Mouse (Mus musculus) olfactory bulb, adult 2 months (tissue): ENCODE measurements around the gene Olfr869.

Experiments
- CTCF ChIP-seq: fragments of 200-500 bp; IDR thresholded peaks from 2 replicates; pipeline ENCODE4 v1.5.1; 2012; ENCODE audit warnings: low read depth, mild to moderate bottlenecking, low read length, moderate library complexity; ENCODE audit not compliant: insufficient read depth
- POLR2A ChIP-seq: fragments of 200-500 bp; IDR thresholded peaks from 2 replicates; pipeline ENCODE4 v1.6.1; 2012; ENCODE audit warnings: mild to moderate bottlenecking, low read depth, low read length, moderate library complexity; ENCODE audit not compliant: insufficient read depth

DNA sequence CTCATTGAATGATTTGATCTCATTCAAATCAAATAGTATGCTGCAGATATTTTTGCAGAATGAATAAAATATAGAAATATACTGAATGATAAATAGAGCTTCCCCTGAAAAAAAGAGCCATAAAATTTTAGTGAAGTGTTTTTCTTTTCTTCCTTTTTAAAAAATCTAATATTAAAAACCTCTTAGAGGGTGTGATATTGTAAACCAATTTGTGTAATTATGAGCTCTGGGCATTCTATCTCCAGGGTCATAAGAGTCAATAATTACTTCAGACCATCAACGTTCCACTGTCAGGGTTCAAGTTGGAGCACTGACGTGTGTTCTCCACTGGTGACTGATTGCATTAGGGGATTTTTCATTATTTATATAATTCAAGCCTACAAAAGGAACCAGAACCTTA is at the start of gene Olfr869:
- TF ChIP-seq POLR2A (no peak), CTCF (no peak)
